Mouse (Mus musculus) heart, postnatal 0 days (tissue): ENCODE measurements around the gene Alcam.

Experiments used
- CTCF ChIP-seq: IDR thresholded peaks from 2 replicates; pipeline ENCODE4 v1.5.1; 2016; ENCODE audit warnings: antibody characterized with exemption, control low read depth, low read depth
- EP300 ChIP-seq: IDR thresholded peaks from 2 replicates; pipeline ENCODE4 v1.6.1; 2016; ENCODE audit warnings: antibody characterized with exemption, low read depth

- TF ChIP-seq CTCF: no peak
- no peak for TF ChIP-seq EP300
Measured at GRCm38 (mm10) chr16:52363944-52364511, 89.8 kb downstream of the Alcam start.
